Mouse (Mus musculus) E14TG2a.4 (cell line): ENCODE measurements around the gene Utrn.

Source experiments
- CTCF ChIP-seq: conservative IDR thresholded peaks from 2 replicates; pipeline ENCODE4 v1.5.1; 2014; ENCODE audit warnings: low read length
- NANOG ChIP-seq: IDR thresholded peaks from 2 replicates; pipeline ENCODE4 v1.6.1; 2014; ENCODE audit warnings: borderline replicate concordance, low read length, mixed read lengths
- POU5F1 ChIP-seq: IDR thresholded peaks from 2 replicates; pipeline ENCODE4 v1.6.1; 2014; ENCODE audit warnings: low read length, borderline replicate concordance

DNA sequence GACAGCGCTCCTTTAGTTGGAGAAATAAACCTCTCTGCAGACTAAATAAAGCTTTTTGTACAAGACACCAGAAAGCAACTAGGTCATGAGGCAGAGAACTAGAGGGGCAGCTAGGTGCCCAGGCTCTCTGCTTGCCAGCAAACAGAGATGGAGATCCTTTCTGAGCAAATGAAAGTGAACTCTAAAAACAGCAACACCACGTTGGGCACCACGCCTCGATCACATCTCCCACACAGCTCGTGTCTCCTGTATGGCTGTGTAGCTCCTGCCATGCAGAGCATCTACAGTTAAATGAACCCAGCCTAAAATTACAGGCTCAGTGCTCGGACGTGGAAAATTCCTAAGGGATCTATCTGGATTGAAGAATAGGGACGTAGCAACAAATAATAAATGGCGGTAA, 61.5 kb downstream of the Utrn start:
- TF ChIP-seq CTCF, result no peak
- no peak for TF ChIP-seq NANOG
- no peak for TF ChIP-seq POU5F1
